In genomic region chr12:3663386-3663785, GRCm38 (mm10) we compare ENCODE assay signal across 23 mouse cellular contexts.
DNase-seq lines count a peak whose midpoint lies in the region; ATAC-seq and TF ChIP-seq lines count a peak whose summit lies in the region.
"Had no signal": no experiment of that assay in that cellular context is flagged by ENCODE, and none has a peak within 500 bp of the region (broad histone marks: within the 10 kb centered on the region; RNA-seq: fewer than 3 reads in every experiment).

No protein-coding gene starts in this region.

- H3K27ac ChIP-seq in ES-Bruce4 (ENCODE audit: insufficient read depth, low read length) = peak overlapping the region; percentile 47
- H3K27ac ChIP-seq: embryonic facial prominence, embryonic 15.5 days; forebrain, embryonic 10.5 days; gastrocnemius, adult 2 months; hindbrain, embryonic 10.5 days; hindbrain, embryonic 15.5 days; kidney, embryonic 15.5 days had no signal

- peak; percentile 45 to 78 for DNase-seq in adrenal gland, adult (ENCODE audit: inconsistent age in 2 of 2, low spot score in 1 of 2)
- DNase-seq in adrenal gland, postnatal 10 days = no peak
- peak; percentile 48 for DNase-seq in cerebellum, adult 11-12 months
- DNase-seq in brain, adult 2 months (ENCODE audit: low read depth, low spot score) = peak; percentile 61
- DNase-seq in lung, adult 18-20 months = no peak
- DNase-seq: B cell, adult 2 months; embryo, embryonic 11 days; gastrocnemius, adult 2 months; gastrocnemius, postnatal 25 days; kidney, adult 2 months had no signal

- no peak for TF ChIP-seq EP300 in ES-Bruce4 (IDR thresholded peaks at IDR 0.05; ENCODE audit: insufficient read depth, low read depth, low read length)

- H3K36me3 ChIP-seq in ES-Bruce4 (ENCODE audit: control insufficient read depth, insufficient read depth, low read length, poor library complexity, severe bottlenecking) = no peaks in the 10 kb centered on the region
- H3K36me3 ChIP-seq: embryonic facial prominence, embryonic 15.5 days; heart, embryonic 12.5 days; hindbrain, embryonic 10.5 days; hindbrain, embryonic 15.5 days had no signal

- no peaks in the 10 kb centered on the region for H3K9me3 ChIP-seq in ES-Bruce4 (replicated peaks; ENCODE audit: control insufficient read depth, insufficient read depth, low read length, poor library complexity, severe bottlenecking)
- H3K9me3 ChIP-seq: embryonic facial prominence, embryonic 15.5 days; forebrain, embryonic 10.5 days; heart, embryonic 12.5 days; hindbrain, embryonic 10.5 days; hindbrain, embryonic 15.5 days; kidney, embryonic 15.5 days had no signal

- no peaks in the 10 kb centered on the region for H3K27me3 ChIP-seq in ES-Bruce4 (ENCODE audit: control insufficient read depth, insufficient read depth, low read length, poor library complexity, severe bottlenecking)
- H3K27me3 ChIP-seq: embryonic facial prominence, embryonic 15.5 days; heart, embryonic 12.5 days; hindbrain, embryonic 15.5 days; kidney, embryonic 15.5 days; Patski had no signal

- H3K4me3 ChIP-seq in ES-Bruce4 (ENCODE audit: low read depth, low read length) = no peak overlapping the region
- H3K4me3 ChIP-seq: embryonic facial prominence, embryonic 15.5 days; erythroblast, embryonic 14.5 days; forebrain, embryonic 10.5 days; gastrocnemius, adult 2 months; heart, embryonic 12.5 days; hindbrain, embryonic 10.5 days; hindbrain, embryonic 15.5 days; kidney, embryonic 15.5 days had no signal

- no peak for TF ChIP-seq POLR2A in ES-Bruce4 (IDR thresholded peaks at IDR 0.05; ENCODE audit: insufficient read depth, low read length)

- H3K9ac ChIP-seq in ES-Bruce4 (ENCODE audit: low read depth, poor library complexity, severe bottlenecking) = no peak overlapping the region
- H3K9ac ChIP-seq: embryonic facial prominence, embryonic 15.5 days; heart, embryonic 12.5 days; hindbrain, embryonic 15.5 days; kidney, embryonic 15.5 days had no signal

- ATAC-seq in cerebellum, adult (ENCODE audit: insufficient number of reproducible peaks, low FRiP score, low TSS enrichment) = no peak
- ATAC-seq: activated CD4-positive, CD25-positive, alpha-beta regulatory T cell, adult 4 months; CD4-positive, CD25-positive, alpha-beta regulatory T cell, adult 4 months; forebrain, embryonic 14.5 days had no signal

- TF ChIP-seq CTCF in ES-Bruce4 (IDR thresholded peaks at IDR 0.05; ENCODE audit: low read depth, low read length) = no peak

- peaks cover 7% of the 10 kb centered on the region for H3K4me1 ChIP-seq in ES-Bruce4 (ENCODE audit: control insufficient read depth, insufficient read depth, low read length)
- H3K4me1 ChIP-seq: embryonic facial prominence, embryonic 15.5 days; heart, embryonic 12.5 days; hindbrain, embryonic 15.5 days; kidney, embryonic 15.5 days had no signal

Comparison
In these comparisons a context has a peak if more than half of its experiments do, and no peak if none do; other contexts are left out.
1. DNase-seq: peak in adrenal gland, adult (2 of 2), cerebellum, adult 11-12 months (single experiment) and brain, adult 2 months (single experiment); none in adrenal gland, postnatal 10 days (single experiment) and lung, adult 18-20 months (0 of 2).